Mouse (Mus musculus) neutrophil, adult 59 days (primary cell): ENCODE results near the gene Ksr1. TPM values are rescaled to one million over a fixed set of nuclear protein-coding genes. Genes with fewer than 3 reads are reported as not detected.

Experiments
- total RNA-seq, 2 experiments: library from RNA; stranded (reverse); gene quantifications; 1 replicate in 1 of 2; 2 replicates in 1 of 2; pipeline ENCODE4 v1.2.4; 2023

Gene Ksr1
- 10 to 100 TPM; 28.6 to 28.9 TPM for total RNA-seq

GRCm38 (mm10) chr11:79146331-79146767, at the start of gene Ksr1:
Ksr1 (minus strand) TSS chr11:79146407.

GRCm38 (mm10) chr11:78984483-78985177, 161.6 kb downstream of the Ksr1 start, which contains the start of gene Lgals9:
Lgals9 (minus strand) TSS chr11:78984946.

Other genes starting within 250 kb of the Ksr1 start
- not detected for gene Nos2, start 225.6 kb downstream of the Ksr1 start, total RNA-seq
- gene Lgals9, start 161.5 kb downstream of the Ksr1 start, total RNA-seq, result 100 to 1,000 TPM; 125 to 130 TPM
- 100 to 1,000 TPM; 196 to 212 TPM for gene Wsb1, start 108.3 kb upstream of the Ksr1 start, total RNA-seq
- 1 to 10 TPM; 1.7 TPM for gene Gm9964, start 150.5 kb upstream of the Ksr1 start, total RNA-seq
- gene Nf1, start 193.3 kb upstream of the Ksr1 start, total RNA-seq, result 10 to 100 TPM; 28.5 to 29.1 TPM